In the genomic region with DNA sequence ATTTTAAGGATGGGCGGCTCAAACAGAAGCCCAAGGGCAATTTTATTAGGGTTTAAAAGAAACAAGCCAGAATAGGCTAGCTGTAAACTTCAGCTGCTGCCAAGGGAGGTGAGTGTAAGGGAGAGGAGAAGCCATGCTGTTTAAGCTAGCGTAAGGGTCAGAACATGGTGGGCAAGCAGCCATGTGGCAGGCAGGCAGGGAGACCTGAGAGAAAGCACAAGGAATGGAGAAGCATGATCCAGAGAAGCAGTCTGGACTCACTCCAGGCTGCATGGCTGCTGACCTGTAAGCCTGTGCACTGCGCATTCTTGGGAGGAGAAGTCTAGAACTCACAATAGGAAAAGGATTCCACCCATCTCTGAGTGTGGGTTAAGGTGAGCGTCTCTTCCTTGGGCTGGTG, we compare ENCODE assay signal across 17 mouse cellular contexts.
DNase-seq lines count a peak whose midpoint lies in the region; ATAC-seq and TF ChIP-seq lines count a peak whose summit lies in the region.
"Had no signal": no experiment of that assay in that cellular context is flagged by ENCODE, and none has a peak within 500 bp of the region (broad histone marks: within the 10 kb centered on the region; RNA-seq: fewer than 3 reads in every experiment).

No protein-coding gene starts in this region.

- DNase-seq in adrenal gland, postnatal 14 days, result peak; percentile 40
- DNase-seq in adrenal gland, adult 2 months, result no peak
- DNase-seq in hindbrain, postnatal 0 days (ENCODE audit: low spot score), result peak; percentile 21
- DNase-seq in hindbrain, embryonic 11.5 days (ENCODE audit: low spot score), result no peak
- DNase-seq in frontal cortex, adult 2 months (ENCODE audit: extremely low spot score in 1 of 2, low spot score in 1 of 2), result no peak
- no peak for DNase-seq in gastrocnemius, postnatal 4 days (ENCODE audit: low spot score in 2 of 2)
- DNase-seq: cerebellum, adult 9-11 months; gastrocnemius, postnatal 36 days; lung, embryonic 14.5 days; midbrain, embryonic 14.5 days; right cerebral cortex, postnatal 14 days; thymus, postnatal 25 days had no signal

- no peaks in the 10 kb centered on the region for H3K4me1 ChIP-seq in hindbrain, postnatal 0 days (ENCODE audit: insufficient read depth, low read length)
- H3K4me1 ChIP-seq in hindbrain, embryonic 11.5 days (replicated peaks; ENCODE audit: control insufficient read depth, insufficient read depth, low read length), result no peaks in the 10 kb centered on the region
- peaks cover 89% of the 10 kb centered on the region for H3K4me1 ChIP-seq in E14TG2a.4 (replicated peaks; ENCODE audit: low read depth, low read length)
- peaks cover 36% of the 10 kb centered on the region for H3K4me1 ChIP-seq in limb, embryonic 12.5 days (replicated peaks)

- no peak for TF ChIP-seq CTCF in hindbrain, postnatal 0 days (IDR thresholded peaks at IDR 0.05; ENCODE audit: low read depth)
- TF ChIP-seq CTCF in E14TG2a.4 (conservative IDR thresholded peaks at IDR 0.05; ENCODE audit: low read length), result no peak

- no peak for ATAC-seq in hindbrain, postnatal 0 days
- no peak for ATAC-seq in hindbrain, embryonic 11.5 days (ENCODE audit: low FRiP score)
- no peak; the same call in 1 of the 2 replicates for ATAC-seq in limb, embryonic 12.5 days (ENCODE audit: insufficient number of reproducible peaks, insufficient read depth, low FRiP score, low TSS enrichment, low read depth)
- ATAC-seq: intestine, postnatal 0 days had no signal

- H3K27me3 ChIP-seq in hindbrain, postnatal 0 days (ENCODE audit: insufficient read depth, low read length), result no peaks in the 10 kb centered on the region
- no peaks in the 10 kb centered on the region for H3K27me3 ChIP-seq in hindbrain, embryonic 11.5 days (ENCODE audit: control insufficient read depth, insufficient read depth, low read length)
- no peaks in the 10 kb centered on the region for H3K27me3 ChIP-seq in E14TG2a.4 (ENCODE audit: insufficient read depth, low read length)
- H3K27me3 ChIP-seq in limb, embryonic 12.5 days, result no peaks in the 10 kb centered on the region
- H3K27me3 ChIP-seq: CH12.LX; hindbrain, embryonic 12.5 days had no signal

- H3K27ac ChIP-seq in hindbrain, postnatal 0 days, result no peak overlapping the region
- H3K27ac ChIP-seq in hindbrain, embryonic 11.5 days (ENCODE audit: low read depth, low read length), result no peak overlapping the region; the same call in 1 of the 2 replicates
- H3K27ac ChIP-seq in limb, embryonic 12.5 days, result peak overlapping the region; percentile 63
- H3K27ac ChIP-seq: hindbrain, embryonic 12.5 days had no signal

- no peaks in the 10 kb centered on the region for H3K9me3 ChIP-seq in hindbrain, postnatal 0 days (ENCODE audit: low read length)
- no peaks in the 10 kb centered on the region for H3K9me3 ChIP-seq in hindbrain, embryonic 11.5 days (ENCODE audit: control insufficient read depth, low read length)
- H3K9me3 ChIP-seq in E14TG2a.4 (ENCODE audit: low read length), result no peaks in the 10 kb centered on the region
- H3K9me3 ChIP-seq in limb, embryonic 12.5 days, result no peaks in the 10 kb centered on the region
- H3K9me3 ChIP-seq: hindbrain, embryonic 12.5 days had no signal

- no peak overlapping the region for H3K4me2 ChIP-seq in hindbrain, postnatal 0 days (ENCODE audit: low read depth, low read length)
- H3K4me2 ChIP-seq in hindbrain, embryonic 11.5 days (replicated peaks; ENCODE audit: low read depth, low read length), result no peak overlapping the region
- no peak overlapping the region for H3K4me2 ChIP-seq in limb, embryonic 12.5 days
- H3K4me2 ChIP-seq: hindbrain, embryonic 12.5 days; lung, embryonic 14.5 days had no signal

- H3K36me3 ChIP-seq in hindbrain, postnatal 0 days (ENCODE audit: insufficient read depth, low read length), result no peaks in the 10 kb centered on the region
- no peaks in the 10 kb centered on the region for H3K36me3 ChIP-seq in hindbrain, embryonic 11.5 days (ENCODE audit: control insufficient read depth, insufficient read depth, low read length)
- H3K36me3 ChIP-seq in E14TG2a.4 (ENCODE audit: insufficient read depth, low read length), result peaks cover 8% of the 10 kb centered on the region; the same call in 1 of the 2 replicates
- no peaks in the 10 kb centered on the region for H3K36me3 ChIP-seq in limb, embryonic 12.5 days
- H3K36me3 ChIP-seq: hindbrain, embryonic 12.5 days had no signal

- 66% methylated on average over 4 of the region's 4 CpGs for WGBS in hindbrain, postnatal 0 days
- WGBS in hindbrain, embryonic 11.5 days, result 88% methylated on average over 4 of the region's 4 CpGs
- 61% methylated on average over 4 of the region's 4 CpGs for WGBS in limb, embryonic 12.5 days

- no peak overlapping the region for H3K4me3 ChIP-seq in hindbrain, postnatal 0 days (ENCODE audit: low read length)
- H3K4me3 ChIP-seq in hindbrain, embryonic 11.5 days (ENCODE audit: low read depth, low read length), result no peak overlapping the region
- H3K4me3 ChIP-seq in E14TG2a.4 (replicated peaks; ENCODE audit: low read length), result peak overlapping the region; percentile 11; the same call in 1 of the 2 replicates
- no peak overlapping the region for H3K4me3 ChIP-seq in limb, embryonic 12.5 days (replicated peaks)
- H3K4me3 ChIP-seq: hindbrain, embryonic 12.5 days had no signal

- H3K9ac ChIP-seq in hindbrain, postnatal 0 days (replicated peaks; ENCODE audit: low read length), result no peak overlapping the region
- no peak overlapping the region for H3K9ac ChIP-seq in hindbrain, embryonic 11.5 days (ENCODE audit: low read depth, low read length)
- H3K9ac ChIP-seq in limb, embryonic 12.5 days (replicated peaks), result no peak overlapping the region
- H3K9ac ChIP-seq: hindbrain, embryonic 12.5 days; lung, embryonic 14.5 days had no signal

Comparison
In these comparisons a context has a peak if more than half of its experiments do, and no peak if none do; other contexts are left out.
1. DNase-seq: peak in adrenal gland, postnatal 14 days (single experiment) and hindbrain, postnatal 0 days (single experiment); none in adrenal gland, adult 2 months (single experiment), hindbrain, embryonic 11.5 days (single experiment), frontal cortex, adult 2 months (0 of 2) and gastrocnemius, postnatal 4 days (0 of 2).